Mouse (Mus musculus) bone marrow, adult 2 months (tissue): ENCODE measurements around the gene Calcrl.

Experiments used
- CTCF ChIP-seq: fragments of 200-500 bp; IDR thresholded peaks from 2 replicates; pipeline ENCODE4 v1.5.1; 2011; ENCODE audit warnings: low read length, control low read depth; ENCODE audit not compliant: control insufficient read depth, insufficient read depth
- POLR2A ChIP-seq: fragments of 200-500 bp; IDR thresholded peaks from 2 replicates; pipeline ENCODE4 v1.6.1; 2011; ENCODE audit warnings: low read depth, mild to moderate bottlenecking, control low read depth, low read length, borderline replicate concordance; ENCODE audit not compliant: control insufficient read depth

DNA sequence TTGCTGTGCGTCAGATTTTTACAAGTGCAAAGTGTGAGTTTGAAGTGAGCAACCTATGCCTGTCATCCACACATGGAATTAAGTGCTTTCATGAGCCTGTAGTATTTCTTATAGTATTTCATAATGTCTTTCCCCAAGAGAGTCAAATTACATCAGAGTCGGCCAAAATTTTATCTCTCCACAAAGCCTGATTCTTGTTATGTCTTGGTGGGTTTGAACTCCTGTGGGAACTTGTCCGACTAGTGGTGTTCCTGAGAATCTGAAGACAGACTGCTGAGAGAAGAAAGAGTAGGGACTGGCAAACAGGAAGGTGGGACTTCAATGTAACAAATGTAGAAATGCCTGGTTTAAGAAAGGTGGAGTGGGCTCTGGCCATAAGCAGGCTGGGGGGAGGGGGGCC lies 3.6 kb upstream of the Calcrl start:
- TF ChIP-seq POLR2A (no peak), CTCF (no peak)
